Mouse (Mus musculus) R1 (cell line): ENCODE results near the gene Aim2.
"Not testable (repeated sequence)": the region's sequence is repeated elsewhere in the genome, so short reads cannot be mapped to it uniquely, and the experiment has no call there.

Experiments
- DNase-seq: peaks from one replicate; pipeline ENCODE4 v3.0.0-alpha.2; 2018; ENCODE audit warnings: low read depth, low spot score

Gene Aim2

DNA sequence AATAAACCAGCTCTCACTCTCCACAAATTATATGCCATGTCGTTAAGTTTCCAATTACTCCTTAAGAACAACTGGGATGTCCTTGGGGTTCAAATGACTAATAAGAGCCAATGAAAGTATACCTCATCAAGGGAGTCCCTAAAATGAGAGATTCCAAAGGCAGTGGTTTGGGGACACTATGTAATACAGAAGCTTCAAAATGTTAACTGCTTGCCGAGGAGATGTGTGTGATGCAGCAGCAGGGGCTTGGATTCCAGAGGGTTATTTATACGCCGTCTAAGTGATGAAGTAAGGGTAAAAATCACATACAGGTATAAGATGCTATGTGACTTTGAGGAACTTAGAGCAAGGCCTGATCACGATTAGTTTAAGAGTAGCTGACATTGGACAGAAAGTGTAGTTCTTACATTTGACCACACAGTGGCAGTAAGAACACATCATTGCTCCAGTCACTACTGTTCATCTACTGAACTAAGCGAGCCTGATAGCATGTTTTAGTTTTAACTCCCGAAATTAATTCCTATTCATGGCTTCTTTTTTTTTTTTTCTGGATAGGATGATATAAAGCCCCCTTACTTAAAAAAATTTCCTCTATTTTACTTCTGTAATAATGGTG lies 105.6 kb downstream of the Aim2 start:
- DNase-seq, result peak; percentile 52

DNA sequence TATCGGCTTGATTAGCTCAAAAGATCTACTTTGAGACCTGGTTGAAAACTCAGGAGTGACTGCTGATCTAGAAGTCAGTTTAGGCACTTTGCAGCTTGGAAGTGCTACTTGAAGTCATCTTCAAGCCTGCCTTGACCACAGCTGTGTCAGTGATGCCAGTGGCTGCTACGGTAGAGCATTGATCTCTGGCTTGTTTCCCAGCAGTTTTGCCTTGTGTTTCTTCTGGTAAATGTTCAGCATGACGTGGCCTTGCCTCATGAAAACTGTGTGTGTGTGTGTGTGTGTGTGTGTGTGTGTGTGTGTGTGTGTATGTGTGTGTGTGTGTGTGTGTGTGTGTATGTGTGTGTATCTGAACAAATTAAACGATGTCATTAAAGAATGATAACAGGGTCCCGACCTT lies 106.1 kb downstream of the Aim2 start:
- DNase-seq, result no peak

- not testable (repeated sequence) for DNase-seq
Observed at GRCm38 (mm10) chr1:173480399-173481181, 129.9 kb downstream of the Aim2 start.

DNA sequence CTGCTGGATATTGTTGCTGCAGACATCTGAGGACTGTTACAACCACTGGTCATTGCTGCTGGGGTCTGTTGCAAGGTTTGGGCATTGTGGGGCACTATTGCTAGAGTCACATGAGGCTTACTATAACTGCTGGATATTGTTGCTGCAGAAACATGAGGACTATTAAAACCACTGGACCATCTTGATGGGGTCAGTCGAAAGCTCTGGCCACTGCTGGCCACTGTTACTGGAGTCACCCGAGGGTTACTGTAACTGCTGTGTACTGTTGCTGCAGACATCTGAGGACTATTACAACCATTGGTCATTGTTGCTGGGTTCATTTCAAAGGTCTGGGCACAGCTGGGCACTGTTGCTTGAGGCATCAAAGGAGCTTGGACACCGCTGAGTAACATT lies 130.5 kb downstream of the Aim2 start:
- not testable (repeated sequence) for DNase-seq

DNA sequence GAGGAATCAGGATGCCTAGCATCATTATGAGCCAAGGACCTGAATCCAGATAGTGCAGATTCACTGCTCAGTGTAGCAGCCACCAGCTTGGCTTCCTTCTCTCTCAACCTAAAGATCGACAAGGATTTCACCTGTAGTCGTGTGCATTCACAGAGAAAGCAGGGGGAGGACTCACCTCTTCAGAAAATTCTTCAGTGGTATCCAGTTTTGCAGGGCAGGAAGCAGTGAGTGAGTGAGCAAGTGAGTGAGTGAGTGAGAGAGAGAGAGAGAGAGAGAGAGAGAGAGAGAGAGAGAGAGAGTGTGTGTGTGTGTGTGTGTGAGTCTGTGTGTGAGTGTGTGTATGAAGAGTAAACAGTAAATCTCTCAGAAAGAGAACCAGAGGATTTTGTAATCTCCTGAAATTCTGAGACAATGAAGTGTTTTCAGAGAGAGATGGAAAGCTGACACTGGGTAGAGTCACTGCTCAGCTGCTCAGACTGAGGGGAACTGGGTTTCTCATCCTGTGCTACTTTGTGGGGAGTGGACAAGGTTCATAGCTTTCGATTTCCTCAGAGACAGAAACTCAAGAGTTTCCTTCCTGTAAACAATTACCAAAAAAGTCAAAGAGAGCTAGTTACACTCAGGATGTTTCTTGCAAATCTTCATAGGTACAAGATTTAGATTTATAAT lies 140.3 kb downstream of the Aim2 start, which contains the start of gene Ifi206:
Ifi206 (minus strand) TSS at position 230 of the 669 bp plus-strand sequence.
- DNase-seq, result not testable (repeated sequence)

- not testable (repeated sequence) for DNase-seq
Observed at GRCm38 (mm10) chr1:173491483-173491882, 140.8 kb downstream of the Aim2 start.

DNA sequence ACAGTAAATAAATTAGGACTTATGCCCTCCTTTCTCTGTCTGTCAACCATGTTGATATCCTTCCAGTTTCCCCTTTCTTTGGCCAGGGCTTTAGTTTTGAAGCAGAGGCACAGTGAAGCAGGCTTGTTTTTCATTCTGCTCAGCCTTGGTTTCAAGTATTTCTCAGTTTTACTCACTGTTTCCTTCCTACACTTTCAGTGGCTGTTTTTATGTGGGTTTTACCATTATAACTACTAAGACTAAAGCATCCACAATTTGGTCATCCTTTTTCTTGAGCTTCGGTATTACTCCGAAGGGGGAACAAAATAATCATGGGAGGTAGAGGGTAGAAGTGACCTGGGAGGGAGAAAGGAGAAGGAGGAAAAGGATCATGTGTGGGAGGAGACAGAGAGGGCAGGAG lies 159.9 kb downstream of the Aim2 start:
- not testable (repeated sequence) for DNase-seq
